Mouse (Mus musculus): ENCODE data around the gene Gm49320.
"Not testable (repeated sequence)": the region's sequence is repeated elsewhere in the genome, so short reads cannot be mapped to it uniquely, and the experiment has no call there.

The Gm49320 gene

DNA sequence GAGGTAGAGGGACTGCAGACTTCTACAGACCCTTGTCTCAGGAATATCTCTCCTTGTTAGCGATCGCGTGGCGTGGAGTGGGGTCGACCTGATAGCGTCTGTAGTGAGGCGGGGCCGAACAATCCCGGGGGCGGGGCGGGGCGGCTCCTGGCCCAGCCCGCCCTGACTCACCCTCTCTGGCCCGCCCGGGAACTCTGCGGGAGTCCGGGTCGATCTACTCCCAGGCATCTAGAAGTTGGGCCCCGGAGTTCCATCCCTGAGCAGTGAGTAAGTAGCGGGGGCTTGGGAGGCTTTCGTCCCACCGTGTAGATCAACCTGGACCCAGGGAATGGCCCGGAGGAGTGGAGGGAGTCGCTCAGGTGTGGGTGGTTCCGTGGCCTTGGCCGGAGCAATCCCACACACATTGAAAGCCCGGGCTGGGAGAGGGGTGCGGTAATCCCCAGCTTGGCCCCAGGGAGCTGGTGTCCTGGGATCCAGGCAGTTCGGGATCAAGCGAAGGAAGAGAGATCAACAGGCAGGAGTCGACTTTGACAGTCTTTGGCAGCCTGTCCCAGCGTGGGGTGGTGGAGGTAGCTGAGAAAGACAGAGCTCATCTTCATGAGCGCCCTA lies 11.8 kb upstream of the Gm49320 start, which contains the start of gene Lrrc8e:
Gene Lrrc8e, plus strand, starts transcription at position 89 of the 609 bp plus-strand sequence.
- no peak for DNase-seq (ENCODE audit: low spot score in 2 of 2)

DNA sequence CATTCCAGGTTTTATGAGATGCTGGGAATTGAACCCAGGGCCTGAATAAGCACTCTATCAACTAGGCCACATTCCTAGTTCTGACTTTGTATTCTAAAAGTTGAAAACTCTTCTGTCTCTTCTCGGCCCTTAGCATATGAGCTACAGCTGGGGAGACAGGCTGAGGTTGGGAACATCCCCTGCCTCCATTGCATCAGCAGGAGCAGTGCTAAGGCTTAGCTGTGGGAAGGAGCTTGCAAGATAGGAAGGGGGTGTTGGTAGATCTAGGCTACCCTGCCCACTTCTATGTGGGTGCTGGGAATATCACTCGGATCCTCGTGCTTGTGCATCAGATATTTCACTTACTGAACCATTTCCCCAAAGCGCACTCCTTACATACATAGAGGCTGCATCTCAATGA lies 10.7 kb upstream of the Gm49320 start:
- no peak for DNase-seq (ENCODE audit: low spot score in 2 of 2)

DNA sequence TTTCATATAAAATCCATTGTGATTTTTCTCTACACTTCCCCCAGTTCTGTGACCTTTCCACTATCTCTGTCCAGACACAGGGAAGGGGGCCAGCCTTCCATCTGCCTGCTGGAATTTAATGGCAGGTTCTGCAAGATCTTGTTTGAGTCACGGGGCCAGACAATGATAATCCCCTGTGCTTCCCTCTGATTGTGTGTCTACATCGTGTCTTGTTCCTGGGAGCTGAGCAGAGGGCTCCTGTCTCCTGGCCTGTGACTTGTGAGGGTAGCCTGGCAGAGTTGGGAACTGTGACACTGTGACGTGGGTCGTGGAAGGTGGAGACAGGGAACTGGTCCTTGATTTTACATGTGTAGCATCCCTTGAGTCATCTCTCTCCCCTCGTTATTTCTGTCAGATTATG lies 8.9 kb upstream of the Gm49320 start:
- DNase-seq (ENCODE audit: low spot score in 2 of 2), result no peak

DNA sequence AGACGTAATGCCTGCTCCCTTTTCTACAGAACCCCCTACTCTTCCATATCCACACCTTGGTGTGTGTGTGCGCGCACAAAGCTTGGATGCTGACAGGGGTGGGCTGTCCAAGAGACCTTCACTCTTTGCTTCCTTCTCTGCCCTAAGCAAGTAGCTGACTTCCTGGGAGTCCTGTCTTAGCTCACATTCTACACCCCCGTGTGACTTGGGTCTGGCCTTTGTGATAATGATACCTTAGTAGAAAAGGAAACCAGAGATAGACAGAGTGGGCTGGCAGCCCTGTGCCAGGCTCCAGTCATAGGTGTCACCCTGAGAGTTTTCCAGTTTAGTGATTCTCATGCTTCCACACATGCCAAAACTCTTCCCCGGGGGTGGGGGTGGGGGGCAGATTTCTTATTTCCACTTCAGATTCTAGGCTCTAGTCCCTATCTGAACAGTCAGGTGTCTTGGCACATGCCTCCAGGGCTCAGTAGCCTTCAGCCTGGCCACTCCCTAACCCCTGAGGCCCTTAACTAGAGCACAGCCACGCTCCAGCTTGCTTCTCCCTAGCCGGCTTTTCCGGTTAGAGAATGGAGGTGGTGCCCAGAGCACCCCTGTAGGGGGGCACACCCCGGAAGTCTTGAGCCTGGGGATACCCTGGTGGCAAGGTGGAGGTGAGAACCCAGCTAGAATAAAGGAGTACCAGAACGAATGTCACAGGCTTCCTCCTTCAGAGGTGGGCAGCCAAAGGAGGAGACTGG lies 7.9 kb upstream of the Gm49320 start:
- DNase-seq (ENCODE audit: low spot score in 2 of 2), result no peak

GRCm38 (mm10) chr8:4237814-4238433 lies 741 bp upstream of the Gm49320 start:
- no peak for DNase-seq (ENCODE audit: low spot score in 2 of 2)

- no peak for DNase-seq (ENCODE audit: low spot score in 2 of 2)
These were observed 677 bp downstream of the Gm49320 start for GRCm38 (mm10) chr8:4239193-4239890.

DNA sequence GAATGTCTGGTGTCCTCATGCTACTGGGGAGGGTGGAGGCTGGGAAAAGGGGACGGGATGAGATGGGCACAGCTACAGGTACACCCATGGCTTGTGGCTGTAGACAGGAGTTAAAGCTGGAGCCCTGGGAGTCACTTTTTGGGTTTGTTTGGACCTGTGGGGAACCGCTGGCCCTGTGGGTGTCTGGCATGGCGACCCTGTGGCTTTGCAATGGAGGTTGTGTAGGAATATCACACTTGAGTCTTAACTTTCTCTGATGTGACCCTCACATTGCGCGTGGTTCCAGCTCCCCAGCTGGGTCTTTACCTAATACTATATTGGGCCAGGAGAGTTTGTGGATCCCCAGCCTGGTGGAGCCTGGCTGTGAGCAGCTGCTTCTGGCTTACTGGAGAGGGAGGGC lies 6.4 kb downstream of the Gm49320 start:
- DNase-seq (ENCODE audit: low spot score in 2 of 2), result no peak

GRCm38 (mm10) chr8:4245737-4246136 lies 7.1 kb downstream of the Gm49320 start:
- DNase-seq (ENCODE audit: low spot score in 2 of 2), result no peak

- DNase-seq (ENCODE audit: low spot score in 2 of 2), result no peak
These were observed 8.6 kb downstream of the Gm49320 start for GRCm38 (mm10) chr8:4247241-4247640.

- no peak for DNase-seq (ENCODE audit: low spot score in 2 of 2)
These were observed 9.4 kb downstream of the Gm49320 start, which contains the start of gene Tgfbr3l for GRCm38 (mm10) chr8:4247951-4248540. Gene Tgfbr3l (plus strand): TSS chr8:4248214.

DNA sequence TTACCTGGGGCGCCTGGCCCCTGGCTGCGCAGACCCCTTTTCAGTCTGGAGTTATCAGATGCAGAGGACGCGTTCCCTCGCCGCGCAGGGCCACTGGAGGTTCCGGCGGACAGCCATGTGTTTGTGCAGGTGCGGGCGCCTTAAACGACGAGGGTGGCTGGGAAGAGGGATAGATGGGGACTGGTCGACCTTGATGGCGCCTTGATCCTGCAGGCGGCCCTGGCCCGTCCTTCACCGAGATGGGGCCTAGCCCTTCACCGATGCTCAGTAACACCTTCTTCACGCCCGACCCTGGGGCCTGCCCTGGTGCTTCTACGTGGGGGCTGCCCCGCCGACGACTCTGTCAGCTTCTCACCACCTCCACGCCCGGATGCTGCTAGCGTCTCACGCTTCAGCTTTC lies 10.5 kb downstream of the Gm49320 start:
- peak in 1 of 2 experiments; percentile 66 for DNase-seq (ENCODE audit: low spot score in 2 of 2)

- peak; percentile 75 to 89 for DNase-seq (ENCODE audit: low spot score in 2 of 2)
These were observed 11.8 kb downstream of the Gm49320 start for GRCm38 (mm10) chr8:4250306-4250970.

DNA sequence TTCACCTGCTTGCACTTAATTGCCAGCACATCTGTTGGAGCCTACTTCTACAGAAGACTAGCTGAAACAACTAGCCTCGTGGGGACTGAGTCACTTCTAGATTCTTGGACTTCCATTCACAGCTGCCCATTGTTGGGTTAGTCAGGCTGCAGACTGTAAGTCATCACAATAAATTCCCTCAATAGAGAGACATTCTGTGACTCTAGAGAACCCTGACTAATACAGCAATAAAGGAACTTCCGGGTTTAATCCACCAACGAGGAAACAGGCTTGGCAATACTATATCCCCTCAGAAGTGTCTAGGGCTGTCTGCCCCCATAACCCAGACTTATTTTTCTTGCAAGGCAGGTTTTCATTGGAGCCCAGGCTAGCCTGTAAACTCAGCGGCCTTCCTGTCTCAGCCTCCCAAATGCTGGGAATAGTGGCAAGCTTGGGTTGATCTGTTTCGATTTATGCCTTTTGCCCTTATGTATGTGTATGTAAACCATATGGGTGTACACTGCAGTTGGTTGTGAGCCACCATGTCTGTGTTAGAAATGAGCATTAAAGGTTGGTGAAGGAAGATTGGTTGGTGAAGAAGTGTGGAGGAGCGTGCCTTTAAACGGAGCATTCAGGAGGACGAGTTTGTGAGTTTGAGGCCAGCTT lies 13.6 kb downstream of the Gm49320 start:
- DNase-seq (ENCODE audit: low spot score in 2 of 2), result no peak

DNA sequence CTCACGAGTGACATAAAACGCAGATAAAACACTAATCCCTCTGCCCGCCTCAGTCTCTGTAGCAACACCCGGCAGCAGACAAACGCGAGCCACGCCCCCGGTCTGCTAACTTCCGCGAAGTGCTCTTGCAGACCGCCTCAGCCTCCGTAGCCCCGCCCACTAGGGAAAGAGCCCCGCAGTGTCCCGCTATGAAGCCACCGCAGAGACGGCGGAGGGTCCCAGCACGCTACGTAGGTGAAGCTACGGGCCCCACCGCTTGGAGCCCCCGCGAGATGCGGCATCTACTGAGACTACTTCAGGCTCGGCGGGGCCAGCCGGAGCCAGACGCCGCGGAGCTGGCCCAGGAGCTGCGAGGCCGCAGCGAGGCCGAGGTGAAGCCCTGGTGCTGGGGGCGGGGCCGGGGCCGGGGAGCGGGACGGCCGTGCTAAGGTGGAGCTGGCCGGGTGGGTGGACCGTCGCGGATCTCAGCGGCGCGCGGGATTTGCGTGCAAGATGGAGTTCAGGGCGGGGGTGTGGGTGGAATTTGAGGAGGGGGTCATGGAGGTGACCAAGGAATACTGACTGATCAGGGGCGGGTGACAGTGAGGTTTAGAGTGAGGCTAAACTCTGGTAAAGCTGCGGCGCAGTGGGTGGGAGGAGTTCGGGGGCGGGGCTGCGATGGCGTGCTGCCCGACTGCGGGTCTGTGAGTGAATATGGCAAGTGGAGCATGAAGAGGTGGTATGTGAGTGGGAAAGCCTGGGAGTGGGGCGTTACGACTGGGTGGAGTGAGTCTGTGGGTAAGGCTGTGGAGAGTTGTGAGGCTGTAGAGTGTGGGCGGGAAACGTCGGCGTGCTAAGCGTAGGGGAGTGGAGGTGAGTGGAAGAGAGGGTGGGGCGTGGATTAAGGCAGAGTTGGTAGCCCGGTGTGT lies 14.5 kb downstream of the Gm49320 start, which contains the start of gene Snapc2:
Gene Snapc2, plus strand, starts transcription at position 147 of the 908 bp plus-strand sequence.
- peak; percentile 92 to 97 for DNase-seq (ENCODE audit: low spot score in 2 of 2)

DNA sequence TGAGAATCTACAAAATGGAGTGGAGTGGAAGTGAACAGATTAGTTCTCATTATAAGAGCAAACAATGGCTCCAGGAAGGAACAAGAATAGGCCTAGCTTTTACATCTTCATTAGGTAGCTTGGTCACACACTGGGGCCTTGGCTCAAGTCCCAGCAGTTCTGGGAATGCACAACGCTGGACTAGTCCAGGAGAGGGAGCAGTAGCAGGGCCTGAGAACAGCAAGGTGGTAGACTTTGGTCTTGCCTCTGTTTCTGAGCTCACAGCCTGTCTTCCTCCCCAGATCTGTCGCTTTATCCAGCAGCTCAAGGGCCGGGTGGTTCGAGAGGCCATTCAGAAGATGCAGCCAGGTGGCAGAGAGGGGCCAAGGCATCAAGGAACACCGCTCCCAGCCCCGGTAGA lies 15.3 kb downstream of the Gm49320 start:
- no peak for DNase-seq (ENCODE audit: low spot score in 2 of 2)

- not testable (repeated sequence) for DNase-seq (ENCODE audit: low spot score in 2 of 2)
These were observed 16.8 kb downstream of the Gm49320 start for GRCm38 (mm10) chr8:4255471-4255870.

DNA sequence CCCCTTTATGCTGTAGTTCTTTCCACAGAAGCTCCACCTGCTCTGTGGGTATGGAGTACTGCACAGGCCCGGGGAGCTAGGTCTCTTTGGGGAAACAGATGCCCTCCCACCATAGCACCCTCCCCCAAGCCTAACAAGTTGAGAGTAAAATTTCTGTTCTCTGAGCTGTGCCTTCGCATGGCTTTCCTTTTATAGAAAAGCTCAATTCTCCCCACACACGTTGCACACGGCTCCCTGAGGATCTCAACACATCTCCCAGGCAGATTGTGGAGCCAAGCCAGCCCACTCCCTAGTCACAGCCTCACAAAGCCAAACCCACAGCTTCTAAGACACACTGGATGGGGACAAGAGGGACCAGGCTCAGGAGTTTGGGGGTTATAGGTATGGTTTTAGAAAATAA lies 18.2 kb downstream of the Gm49320 start:
- no peak for DNase-seq (ENCODE audit: low spot score in 2 of 2)

- DNase-seq (ENCODE audit: low spot score in 2 of 2), result no peak
These were observed 18.7 kb downstream of the Gm49320 start for GRCm38 (mm10) chr8:4257350-4257749.

GRCm38 (mm10) chr8:4258233-4258632 lies 19.6 kb downstream of the Gm49320 start:
- DNase-seq (ENCODE audit: low spot score in 2 of 2), result peak; percentile 70 to 86

GRCm38 (mm10) chr8:4258678-4259077 lies 20.0 kb downstream of the Gm49320 start:
- no peak for DNase-seq (ENCODE audit: low spot score in 2 of 2)

All from urinary bladder, postnatal 4 days (tissue).